Mouse (Mus musculus) 3T3-L1 (cell line): Measurements from ENCODE around the gene Tnp1.

ENCODE experiments used
- DNase-seq: peaks from one replicate; pipeline ENCODE4 v3.0.0-alpha.2; 2015; ENCODE audit warnings: low read depth, low spot score

Gene Tnp1

DNA sequence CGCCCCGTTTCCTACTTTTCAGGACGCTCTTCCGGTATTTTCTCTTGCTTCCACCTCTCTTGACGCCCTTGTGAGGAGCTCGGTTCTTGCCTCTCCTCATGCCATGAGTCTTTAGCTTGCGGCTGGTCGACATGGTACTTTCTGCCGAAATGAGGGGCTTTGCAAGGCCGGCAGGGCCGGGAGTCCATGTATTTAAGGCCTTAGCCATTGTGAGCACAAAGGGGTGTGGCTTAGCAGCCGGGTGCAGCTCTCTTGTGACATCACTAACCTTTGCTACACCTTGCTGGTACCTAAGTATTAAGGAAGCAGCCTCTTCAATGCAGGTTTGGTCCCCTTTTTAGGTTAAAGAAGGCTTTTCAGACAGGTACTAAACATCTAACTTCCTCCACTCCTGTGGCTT, at the start of gene Tnp1:
TSS of gene Tnp1 (minus strand) at position 179 of the 400 bp plus-strand sequence.
- no peak for DNase-seq

DNA sequence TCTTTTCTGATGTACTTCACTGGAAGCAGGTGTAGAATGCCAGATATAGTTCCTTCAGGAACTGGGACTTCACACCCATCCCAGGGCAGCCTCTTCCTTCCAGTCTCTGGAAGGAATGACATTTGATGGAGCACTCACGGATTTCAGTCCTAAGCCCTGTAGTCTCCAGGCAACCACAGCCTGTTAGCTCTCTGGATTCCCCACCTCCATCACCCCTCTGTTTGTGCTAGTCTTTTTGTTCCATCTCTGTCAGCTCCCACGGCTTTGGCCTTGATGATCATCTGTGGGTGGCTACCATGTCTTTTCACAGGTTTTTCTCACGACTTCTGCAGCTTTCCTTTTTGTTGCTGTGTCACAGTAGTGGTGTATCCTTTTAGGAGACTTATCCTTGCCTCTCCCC, 48.6 kb upstream of the Tnp1 start:
- DNase-seq: no peak

GRCm38 (mm10) chr1:73061491-73062233, 46.0 kb upstream of the Tnp1 start:
- no peak for DNase-seq

GRCm38 (mm10) chr1:73060271-73060670, 44.6 kb upstream of the Tnp1 start:
- DNase-seq: no peak

GRCm38 (mm10) chr1:73056266-73057001, 40.7 kb upstream of the Tnp1 start:
- no peak for DNase-seq

DNA sequence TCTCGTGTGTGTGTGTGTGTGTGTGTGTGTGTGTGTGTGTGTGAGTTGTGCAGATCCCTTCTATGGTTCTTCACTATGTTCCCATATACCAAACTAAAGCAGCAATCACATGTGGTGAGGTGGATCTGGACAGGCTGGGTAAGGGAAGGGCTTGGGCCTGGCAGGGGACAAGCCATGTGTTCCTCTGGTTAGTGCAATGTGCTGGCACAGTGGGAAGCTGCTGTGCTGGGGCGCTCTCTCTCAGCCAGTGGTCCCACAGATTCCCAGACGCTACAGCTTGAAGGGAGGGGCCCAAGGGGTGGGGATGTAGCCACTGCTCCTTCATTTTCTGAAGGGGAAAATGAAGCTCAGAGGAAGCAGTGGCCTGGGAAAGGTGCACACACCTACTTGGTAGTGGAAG, 40.1 kb upstream of the Tnp1 start:
- no peak for DNase-seq

- DNase-seq: no peak
Measured at GRCm38 (mm10) chr1:73055206-73055605, 39.5 kb upstream of the Tnp1 start.

- DNase-seq: no peak
Measured at GRCm38 (mm10) chr1:73053545-73054326, 38.0 kb upstream of the Tnp1 start.

DNA sequence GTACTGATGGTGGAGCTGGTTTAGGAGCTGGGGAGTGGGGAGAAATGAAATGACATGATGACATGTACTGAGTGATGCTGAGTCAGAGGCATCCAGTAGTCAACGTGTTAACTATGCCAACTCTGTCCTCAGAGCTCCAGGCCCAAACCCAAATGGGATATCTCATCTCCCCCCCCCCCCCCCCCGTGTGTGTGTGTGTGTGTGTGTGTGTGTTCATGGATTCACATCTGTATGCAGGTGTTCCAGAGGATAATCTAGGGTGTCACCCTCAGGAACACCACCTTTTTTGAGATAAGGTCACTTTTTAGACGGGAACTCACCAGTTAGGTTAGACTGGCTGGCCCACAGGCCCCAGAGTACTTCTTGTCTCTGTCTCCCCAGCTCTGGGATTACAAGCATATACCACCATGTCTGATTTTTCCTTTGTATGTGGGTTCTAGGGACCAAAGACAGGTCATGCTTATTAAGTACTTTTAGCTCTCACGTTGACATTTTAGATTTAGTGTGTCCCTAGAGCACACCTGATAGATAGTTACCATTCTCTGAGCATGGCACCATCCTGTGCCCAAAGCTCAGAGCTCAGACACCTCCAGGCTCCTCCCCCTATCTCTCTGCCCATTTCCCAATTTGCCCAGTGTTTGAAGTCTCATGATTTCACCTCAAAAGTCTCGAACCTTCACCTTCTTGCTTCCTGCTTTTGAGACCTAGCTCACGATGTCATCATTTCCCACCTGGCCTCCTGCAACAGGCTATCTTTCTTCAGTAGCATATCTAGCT, 31.4 kb upstream of the Tnp1 start:
- no peak for DNase-seq

- DNase-seq: no peak
Measured at GRCm38 (mm10) chr1:73045948-73046685, 30.4 kb upstream of the Tnp1 start.

DNA sequence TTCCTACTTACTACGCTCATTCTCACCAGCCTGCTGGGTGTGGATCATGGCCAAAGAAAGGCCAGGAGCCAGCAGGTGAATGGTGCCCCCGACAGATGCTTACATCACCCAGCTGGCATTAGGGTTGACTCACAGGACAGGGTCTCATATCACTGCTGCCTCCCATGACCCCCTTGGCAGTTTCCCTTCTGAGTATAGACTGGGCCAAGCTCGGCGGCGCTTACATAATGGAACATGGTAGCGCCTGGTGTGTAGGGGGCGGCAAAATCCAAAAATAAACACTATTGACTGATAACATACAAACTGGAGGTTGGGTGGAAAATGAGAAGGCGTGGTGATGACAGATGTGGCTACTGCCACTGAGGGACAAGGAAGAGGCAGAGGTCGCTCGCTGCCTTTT, 28.0 kb upstream of the Tnp1 start:
- DNase-seq: no peak

DNA sequence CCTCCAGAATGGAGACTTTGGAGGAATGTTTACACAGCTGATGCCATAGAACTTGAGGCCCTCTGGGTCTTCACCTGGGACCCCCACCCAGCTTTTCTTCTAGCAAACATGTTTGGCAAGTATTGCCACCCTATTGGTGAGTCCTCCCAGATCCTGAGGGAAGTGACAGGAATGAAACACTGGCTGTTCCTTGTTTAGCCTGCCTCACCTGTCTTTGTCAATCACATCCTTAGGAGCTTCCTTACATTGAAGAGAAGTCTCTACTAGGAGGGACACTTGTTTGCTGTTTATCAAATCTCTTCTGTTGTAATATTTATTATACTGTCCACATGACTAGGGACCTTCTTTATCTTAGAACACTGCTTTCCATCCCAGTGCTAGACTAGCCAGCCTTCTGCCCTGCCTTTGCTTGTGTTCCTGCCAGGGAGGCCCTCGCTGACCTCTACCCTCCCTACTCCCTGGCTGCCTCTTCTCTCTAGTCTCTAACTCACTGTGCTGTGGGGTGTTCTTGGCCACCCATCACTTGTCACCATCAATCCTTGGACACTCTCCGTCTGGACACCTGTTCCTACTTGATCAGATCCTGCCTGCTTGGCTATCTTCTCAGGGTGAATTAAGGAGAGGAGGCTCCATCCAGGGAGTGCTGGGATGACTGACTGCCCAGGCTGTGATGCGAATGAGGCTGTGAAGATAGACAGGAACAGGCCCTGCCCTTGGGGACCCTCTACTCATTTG, 25.1 kb upstream of the Tnp1 start:
- DNase-seq: no peak

DNA sequence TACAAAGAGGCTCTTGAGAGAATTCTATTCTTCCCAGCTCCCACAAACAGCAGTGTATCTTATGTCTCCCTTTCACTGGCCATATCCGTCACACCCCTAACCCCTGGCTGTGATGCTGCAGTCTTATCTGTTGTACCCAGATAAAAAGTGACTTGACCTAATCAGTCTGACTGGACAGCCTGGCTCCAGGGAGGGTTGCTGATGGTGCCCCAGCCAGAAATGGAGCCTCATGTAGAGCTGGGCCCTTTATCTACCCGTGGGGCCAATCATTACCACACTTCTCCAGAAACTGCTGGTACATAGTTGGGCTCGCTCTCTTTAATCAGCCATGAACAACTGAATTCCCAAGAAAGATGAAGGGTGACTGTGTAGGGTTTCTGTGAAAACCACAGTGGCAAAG, 22.8 kb upstream of the Tnp1 start:
- no peak for DNase-seq

GRCm38 (mm10) chr1:73036536-73036935, 20.8 kb upstream of the Tnp1 start:
- no peak for DNase-seq

GRCm38 (mm10) chr1:73035726-73036125, 20.0 kb upstream of the Tnp1 start:
- no peak for DNase-seq

DNA sequence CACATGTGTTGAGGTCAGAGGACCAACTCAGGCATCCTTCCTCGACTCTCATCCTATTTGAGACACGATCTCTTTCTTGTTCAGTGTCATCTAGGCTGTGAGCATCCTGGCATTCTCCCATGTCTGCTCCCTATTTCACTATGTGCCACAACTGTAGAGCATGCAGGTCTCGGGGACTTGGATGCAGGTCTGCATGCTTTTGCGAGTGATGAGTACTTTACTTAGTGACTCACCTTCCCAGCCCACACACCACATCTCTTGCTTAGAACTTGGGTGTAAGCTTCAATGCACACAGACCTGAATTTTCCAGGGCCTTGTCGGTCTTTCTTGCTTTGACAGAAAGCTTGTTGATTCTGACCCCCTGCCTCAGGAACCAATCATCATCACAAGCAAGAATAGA, 16.8 kb upstream of the Tnp1 start:
- DNase-seq: no peak

DNA sequence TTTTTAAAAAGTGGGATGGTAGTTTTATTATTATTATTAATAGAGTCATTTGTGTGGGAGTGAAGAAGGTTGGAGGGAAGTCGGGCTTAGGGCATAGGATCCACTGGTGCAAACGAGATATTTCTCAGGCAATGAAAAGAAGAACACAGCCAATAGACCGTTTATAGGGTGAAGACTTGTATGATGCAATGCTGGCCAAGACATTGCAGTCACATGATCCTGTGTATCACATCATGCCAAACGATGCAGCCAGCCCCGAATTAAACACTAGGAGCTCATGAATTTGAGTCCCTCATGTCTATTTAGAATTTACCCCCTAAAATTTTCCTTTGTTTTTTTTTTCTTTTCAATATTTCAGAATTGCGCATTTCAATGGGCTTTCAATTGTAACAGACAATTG, 13.0 kb upstream of the Tnp1 start:
- DNase-seq: peak; percentile 9

GRCm38 (mm10) chr1:73027381-73027780, 11.7 kb upstream of the Tnp1 start:
- no peak for DNase-seq

DNA sequence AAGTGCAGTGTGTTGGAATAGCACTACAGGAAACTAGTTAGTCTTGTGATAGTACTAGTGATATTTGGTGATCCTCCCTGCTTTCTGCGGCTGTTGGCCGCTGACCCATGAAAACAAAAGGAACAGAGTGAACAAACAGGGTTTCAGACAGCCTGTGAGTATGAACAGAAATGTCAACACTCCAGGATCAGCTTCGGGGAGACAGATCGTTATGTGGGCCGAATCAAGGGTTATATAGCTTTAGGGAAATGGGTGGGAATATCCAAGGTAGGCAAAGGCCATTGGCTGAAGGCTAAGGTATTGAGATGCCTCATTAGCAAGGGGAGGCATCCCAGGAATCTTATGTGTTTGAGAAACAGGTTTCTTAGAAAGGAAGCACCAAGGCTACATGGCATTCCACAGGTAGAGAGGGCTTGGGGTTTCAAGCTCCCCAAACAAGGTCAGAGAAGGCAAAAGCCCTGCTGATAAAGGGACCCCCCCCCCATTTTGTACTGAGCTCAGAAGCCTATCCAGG, 11.1 kb upstream of the Tnp1 start:
- DNase-seq: no peak

- DNase-seq: no peak
Measured at GRCm38 (mm10) chr1:73026157-73026556, 10.4 kb upstream of the Tnp1 start.
